Mouse (Mus musculus): ENCODE data around the gene Sept5. TPM values are rescaled to one million over a fixed set of nuclear protein-coding genes. Genes with fewer than 3 reads are reported as not detected.

The Sept5 gene
- polyA plus RNA-seq, 1 experiment from 2014 or later, result 2.8 TPM

- WGBS (ENCODE audit: insufficient replicate concordance), result 46% methylated on average over 5 of the region's 5 CpGs
- Histone ChIP-seq H3K27me3 (replicated peaks) (peaks cover 85% of the 10 kb centered on the region), H3K9ac (no peak overlapping the region), H3K9me3 (replicated peaks) (no peaks in the 10 kb centered on the region), H3K27ac (no peak overlapping the region), H3K36me3 (no peaks in the 10 kb centered on the region), H3K4me2 (peak overlapping the region; percentile 90), H3K4me3 (peak overlapping the region; percentile 63), H3K4me1 (peaks cover 32% of the 10 kb centered on the region)
- no peak for ATAC-seq
Observed at GRCm38 (mm10) chr16:18630291-18630690, 537 bp upstream of the Sept5 start.

GRCm38 (mm10) chr16:18628948-18629340 is 810 bp downstream of the Sept5 start:
- peaks cover 95% of the 10 kb centered on the region for H3K27me3 ChIP-seq (replicated peaks)
- H3K9me3 ChIP-seq (replicated peaks), result no peaks in the 10 kb centered on the region
- H3K4me1 ChIP-seq, result peaks cover 32% of the 10 kb centered on the region
- H3K9ac ChIP-seq, result peak overlapping the region; percentile 64; the same call in 1 of the 2 replicates
- WGBS (ENCODE audit: insufficient replicate concordance), result 30% methylated on average over 2 of the region's 2 CpGs
- no peaks in the 10 kb centered on the region for H3K36me3 ChIP-seq
- ATAC-seq, result no peak
- H3K4me2 ChIP-seq, result peak overlapping the region; percentile 90
- H3K27ac ChIP-seq, result no peak overlapping the region
- H3K4me3 ChIP-seq, result peak overlapping the region; percentile 63

GRCm38 (mm10) chr16:18628206-18628947 is 1.4 kb downstream of the Sept5 start:
- peaks cover 98% of the 10 kb centered on the region for H3K27me3 ChIP-seq (replicated peaks)
- H3K4me2 ChIP-seq, result peak overlapping the region; percentile 90
- H3K9ac ChIP-seq, result no peak overlapping the region
- H3K4me1 ChIP-seq, result peaks cover 32% of the 10 kb centered on the region
- 54% methylated on average over 7 of the region's 7 CpGs for WGBS (ENCODE audit: insufficient replicate concordance)
- no peaks in the 10 kb centered on the region for H3K9me3 ChIP-seq (replicated peaks)
- no peaks in the 10 kb centered on the region for H3K36me3 ChIP-seq
- H3K27ac ChIP-seq, result no peak overlapping the region
- H3K4me3 ChIP-seq, result 0 out of 2 replicates have a peak overlapping the region, but pooled peaks have one; percentile 63
- no peak for ATAC-seq

- H3K4me3 ChIP-seq, result no peak overlapping the region
Observed at GRCm38 (mm10) chr16:18627163-18627562, 2.6 kb downstream of the Sept5 start.

GRCm38 (mm10) chr16:18626376-18626878 is 3.3 kb downstream of the Sept5 start, which contains the start of gene Gm49601:
Gene Gm49601, minus strand, starts transcription at chr16:18626427.
- peak within 1 kb of the TSS; percentile 53 for H3K4me3 ChIP-seq
- H3K36me3 ChIP-seq, result no peaks in the 10 kb centered on the region
- H3K27me3 ChIP-seq (replicated peaks), result peaks cover 100% of the 10 kb centered on the region
- peak within 1 kb of the TSS; percentile 46 for H3K9ac ChIP-seq
- 0 out of 2 replicates have a peak, but pooled peaks have one; percentile 6 for ATAC-seq
- WGBS (ENCODE audit: insufficient replicate concordance), result under 1% methylated on average over 65 of the region's 65 CpGs
- peaks cover 44% of the 10 kb centered on the region for H3K4me1 ChIP-seq
- no peaks in the 10 kb centered on the region for H3K9me3 ChIP-seq (replicated peaks)
- H3K27ac ChIP-seq, result no peak within 1 kb of the TSS
- peak within 1 kb of the TSS; percentile 75 for H3K4me2 ChIP-seq

More at GRCm38 (mm10) chr16:18627163-18627562, 2.6 kb downstream of the Sept5 start:
- no peak for ATAC-seq
- 34% methylated on average over 3 of the region's 3 CpGs for WGBS (ENCODE audit: insufficient replicate concordance)
- Histone ChIP-seq H3K27ac (no peak overlapping the region), H3K9ac (no peak overlapping the region), H3K4me2 (no peak overlapping the region), H3K4me1 (peaks cover 37% of the 10 kb centered on the region), H3K36me3 (no peaks in the 10 kb centered on the region), H3K9me3 (replicated peaks) (no peaks in the 10 kb centered on the region), H3K27me3 (replicated peaks) (peaks cover 98% of the 10 kb centered on the region)

GRCm38 (mm10) chr16:18625791-18626311 is 3.9 kb downstream of the Sept5 start:
- no peak overlapping the region for H3K9ac ChIP-seq

GRCm38 (mm10) chr16:18625097-18625496 is 4.7 kb downstream of the Sept5 start:
- 35% methylated on average over 14 of the region's 14 CpGs for WGBS (ENCODE audit: insufficient replicate concordance)
- H3K9ac ChIP-seq, result no peak overlapping the region
- H3K9me3 ChIP-seq (replicated peaks), result no peaks in the 10 kb centered on the region
- H3K4me3 ChIP-seq, result no peak overlapping the region
- H3K4me1 ChIP-seq, result peaks cover 53% of the 10 kb centered on the region
- H3K27me3 ChIP-seq (replicated peaks), result peaks cover 100% of the 10 kb centered on the region
- no peaks in the 10 kb centered on the region for H3K36me3 ChIP-seq
- no peak for ATAC-seq
- H3K4me2 ChIP-seq, result no peak overlapping the region
- no peak overlapping the region for H3K27ac ChIP-seq

More at GRCm38 (mm10) chr16:18625791-18626311, 3.9 kb downstream of the Sept5 start:
- peaks cover 100% of the 10 kb centered on the region for H3K27me3 ChIP-seq (replicated peaks)
- no peak overlapping the region for H3K27ac ChIP-seq
- WGBS (ENCODE audit: insufficient replicate concordance), result 10% methylated on average over 26 of the region's 26 CpGs
- H3K36me3 ChIP-seq, result no peaks in the 10 kb centered on the region
- peaks cover 50% of the 10 kb centered on the region for H3K4me1 ChIP-seq
- peak overlapping the region; percentile 53 for H3K4me3 ChIP-seq
- no peak for ATAC-seq
- peak overlapping the region; percentile 75 for H3K4me2 ChIP-seq
- H3K9me3 ChIP-seq (replicated peaks), result no peaks in the 10 kb centered on the region

- H3K4me2 ChIP-seq, result no peak overlapping the region
- H3K9ac ChIP-seq, result no peak overlapping the region
- H3K4me1 ChIP-seq, result peaks cover 49% of the 10 kb centered on the region
- H3K27ac ChIP-seq, result no peak overlapping the region
- no peak for ATAC-seq
- peaks cover 100% of the 10 kb centered on the region for H3K27me3 ChIP-seq (replicated peaks)
- no peaks in the 10 kb centered on the region for H3K9me3 ChIP-seq (replicated peaks)
- H3K36me3 ChIP-seq, result no peaks in the 10 kb centered on the region
- 19% methylated on average over 15 of the region's 15 CpGs for WGBS (ENCODE audit: insufficient replicate concordance)
- no peak overlapping the region for H3K4me3 ChIP-seq
Observed at GRCm38 (mm10) chr16:18624641-18625040, 5.1 kb downstream of the Sept5 start.

GRCm38 (mm10) chr16:18623751-18624540 is 5.8 kb downstream of the Sept5 start:
- ATAC-seq, result no peak
- no peak overlapping the region for H3K9ac ChIP-seq
- H3K27me3 ChIP-seq (replicated peaks), result peaks cover 100% of the 10 kb centered on the region
- no peaks in the 10 kb centered on the region for H3K36me3 ChIP-seq
- H3K4me3 ChIP-seq, result no peak overlapping the region
- H3K27ac ChIP-seq, result no peak overlapping the region
- H3K9me3 ChIP-seq (replicated peaks), result no peaks in the 10 kb centered on the region
- no peak overlapping the region for H3K4me2 ChIP-seq
- H3K4me1 ChIP-seq, result peaks cover 42% of the 10 kb centered on the region
- 14% methylated on average over 15 of the region's 15 CpGs for WGBS (ENCODE audit: insufficient replicate concordance)

- 13% methylated on average over 29 of the region's 29 CpGs for WGBS (ENCODE audit: insufficient replicate concordance)
- Histone ChIP-seq H3K4me1 (peaks cover 38% of the 10 kb centered on the region), H3K27me3 (replicated peaks) (peaks cover 100% of the 10 kb centered on the region), H3K4me2 (no peak overlapping the region), H3K36me3 (no peaks in the 10 kb centered on the region), H3K27ac (no peak overlapping the region), H3K9me3 (replicated peaks) (no peaks in the 10 kb centered on the region), H3K4me3 (no peak overlapping the region), H3K9ac (no peak overlapping the region)
- ATAC-seq, result no peak
Observed at GRCm38 (mm10) chr16:18622916-18623750, 6.6 kb downstream of the Sept5 start.

- Histone ChIP-seq H3K9ac (0 out of 2 replicates have a peak within 1 kb of the TSS, but pooled peaks have one; percentile 28), H3K27me3 (replicated peaks) (peaks cover 98% of the 10 kb centered on the region), H3K36me3 (no peaks in the 10 kb centered on the region), H3K4me3 (peak within 1 kb of the TSS; percentile 50), H3K4me1 (peaks cover 48% of the 10 kb centered on the region), H3K27ac (0 out of 2 replicates have a peak within 1 kb of the TSS, but pooled peaks have one; percentile 1), H3K4me2 (peak within 1 kb of the TSS; percentile 72), H3K9me3 (replicated peaks) (no peaks in the 10 kb centered on the region)
- 7% methylated on average over 17 of the region's 17 CpGs for WGBS (ENCODE audit: insufficient replicate concordance)
- ATAC-seq, result no peak
Observed at GRCm38 (mm10) chr16:18622019-18622418, 7.7 kb downstream of the Sept5 start, which contains the start of gene Gp1bb. Gene Gp1bb, minus strand, starts transcription at chr16:18622403.

Data from liver, embryonic 12.5 days (tissue).